Mouse (Mus musculus) heart, adult 2 months (tissue): Measurements from ENCODE around the gene Mfsd9.

ENCODE experiments used
- CTCF ChIP-seq: fragments of 200-600 bp; IDR thresholded peaks from 2 replicates; pipeline ENCODE4 v1.8.1; 2022; ENCODE audit warnings: antibody characterized with exemption, mild to moderate bottlenecking, moderate library complexity
- POLR2A ChIP-seq: fragments of 200-500 bp; IDR thresholded peaks from 2 replicates; pipeline ENCODE4 v1.6.1; 2011; ENCODE audit warnings: mild to moderate bottlenecking, low read depth, low read length, control low read depth; ENCODE audit not compliant: insufficient read depth

- TF ChIP-seq CTCF (no peak), POLR2A (no peak)
These were observed 737 bp downstream of the Mfsd9 start for GRCm38 (mm10) chr1:40789666-40790233.
